33 mouse cellular contexts compared by ENCODE assay signal in genomic region chr16:85743022-85743421, GRCm38 (mm10). TPM values are rescaled to one million over a fixed set of nuclear protein-coding genes. Genes with fewer than 3 reads are reported as not detected.
"Had no signal": no experiment of that assay in that cellular context is flagged by ENCODE, and none has a peak within 500 bp of the region (broad histone marks: within the 10 kb centered on the region; RNA-seq: fewer than 3 reads in every experiment).

No protein-coding gene starts in this region.

- H3K4me3 ChIP-seq: left cerebral cortex, adult 2 months; limb, embryonic 10.5 days; limb, embryonic 12.5 days; limb, embryonic 13.5 days; limb, embryonic 15.5 days; liver, embryonic 12.5 days; liver, embryonic 13.5 days; liver, embryonic 15.5 days; lung, embryonic 15.5 days; megakaryocyte, embryonic 14.5 days; midbrain, embryonic 10.5 days; midbrain, embryonic 12.5 days; midbrain, embryonic 15.5 days; myocyte had no signal

- H3K27me3 ChIP-seq: limb, embryonic 12.5 days; limb, embryonic 13.5 days; limb, embryonic 15.5 days; liver, embryonic 12.5 days; liver, embryonic 13.5 days; liver, embryonic 15.5 days; lung, embryonic 15.5 days; megakaryocyte, embryonic 14.5 days; midbrain, embryonic 12.5 days; midbrain, embryonic 15.5 days had no signal

- H3K27ac ChIP-seq: left cerebral cortex, adult 2 months; limb, embryonic 10.5 days; limb, embryonic 12.5 days; limb, embryonic 13.5 days; limb, embryonic 15.5 days; liver, embryonic 12.5 days; liver, embryonic 13.5 days; liver, embryonic 14.5 days; liver, embryonic 15.5 days; lung, embryonic 15.5 days; macrophage; midbrain, embryonic 10.5 days; midbrain, embryonic 12.5 days; midbrain, embryonic 15.5 days had no signal

- H3K9me3 ChIP-seq: limb, embryonic 10.5 days; limb, embryonic 12.5 days; limb, embryonic 13.5 days; limb, embryonic 15.5 days; liver, embryonic 12.5 days; liver, embryonic 13.5 days; liver, embryonic 15.5 days; lung, embryonic 15.5 days; midbrain, embryonic 10.5 days; midbrain, embryonic 12.5 days; midbrain, embryonic 15.5 days had no signal

- H3K4me2 ChIP-seq: limb, embryonic 12.5 days; limb, embryonic 13.5 days; limb, embryonic 15.5 days; liver, embryonic 11.5 days; liver, embryonic 12.5 days; liver, embryonic 13.5 days; liver, embryonic 15.5 days; lung, embryonic 14.5 days; lung, embryonic 15.5 days; midbrain, embryonic 12.5 days; midbrain, embryonic 15.5 days had no signal

- H3K36me3 ChIP-seq: limb, embryonic 10.5 days; limb, embryonic 12.5 days; limb, embryonic 13.5 days; limb, embryonic 15.5 days; liver, embryonic 12.5 days; liver, embryonic 13.5 days; liver, embryonic 15.5 days; lung, embryonic 15.5 days; midbrain, embryonic 10.5 days; midbrain, embryonic 12.5 days; midbrain, embryonic 15.5 days had no signal

- ATAC-seq: liver, embryonic 12.5 days; liver, postnatal 0 days; lung, postnatal 0 days; midbrain, embryonic 15.5 days; midbrain, embryonic 16.5 days had no signal

- H3K4me1 ChIP-seq: limb, embryonic 10.5 days; limb, embryonic 12.5 days; liver, embryonic 12.5 days; liver, embryonic 13.5 days; liver, embryonic 15.5 days; megakaryocyte, embryonic 14.5 days; midbrain, embryonic 10.5 days; midbrain, embryonic 12.5 days; midbrain, embryonic 15.5 days had no signal

- DNase-seq: left cerebral cortex, postnatal 4 days; liver; liver, embryonic 13.5 days; liver, postnatal 0 days; lung, adult 18-20 months; lung, adult 2 months; lung, embryonic 14.5 days; lung, postnatal 10 days; lung, postnatal 14 days; lung, postnatal 36 days; lung, postnatal 4 days; midbrain, embryonic 14.5 days had no signal

- H3K9ac ChIP-seq: limb, embryonic 12.5 days; limb, embryonic 13.5 days; limb, embryonic 15.5 days; liver, embryonic 12.5 days; liver, embryonic 13.5 days; liver, embryonic 14.5 days; liver, embryonic 15.5 days; liver, postnatal 0 days; lung, embryonic 14.5 days; lung, embryonic 15.5 days; midbrain, embryonic 12.5 days; midbrain, embryonic 15.5 days had no signal

RNA-seq across cellular contexts. Expression of gene Adamts1, which starts 59.9 kb away (rescaled TPM):
- total RNA-seq: megakaryocyte progenitor cell, adult 5-6 weeks; megakaryocyte, adult 5-6 weeks; monocyte, adult 5-6 weeks had no signal
